Mouse (Mus musculus): ENCODE results near the gene Zmym1. TPM values are rescaled to one million over a fixed set of nuclear protein-coding genes. Genes with fewer than 3 reads are reported as not detected.
A peak's percentile ranks its signal among the peaks of the same experiment; 100 is the strongest.

Gene Zmym1
- total and polyA plus RNA-seq, 3 experiments = 3.7 to 30.6 (median 26.3) TPM

GRCm38 (mm10) chr4:127037908-127038827 is 22.8 kb downstream of the Zmym1 start:
- Histone ChIP-seq H3K4me3 (ENCODE audit: low read depth, low read length) (no peak overlapping the region), H3K36me3 (replicated peaks) (peaks cover 78% of the 10 kb centered on the region), H3K4me1 (ENCODE audit: insufficient read depth, low read depth, low read length) (peaks cover 6% of the 10 kb centered on the region; the same call in 1 of the 2 replicates), H3K27me3 (ENCODE audit: insufficient read depth, low read length) (no peaks in the 10 kb centered on the region), H3K9me3 (replicated peaks) (no peaks in the 10 kb centered on the region)
- ATAC-seq (ENCODE audit: extremely low read depth, insufficient number of reproducible peaks, low FRiP score, poor library complexity, severe bottlenecking) (peak; percentile 35; the same call in 1 of the 2 replicates), DNase-seq (ENCODE audit: low spot score) (no peak)
- peak; percentile 69; the same call in 1 of the 2 replicates for TF ChIP-seq POLR2AphosphoS5 (IDR thresholded peaks at IDR 0.05; ENCODE audit: insufficient replicate concordance, low read depth, low read length)
- no peak for TF ChIP-seq CTCF (IDR thresholded peaks at IDR 0.05; ENCODE audit: low read depth, low read length)

DNA sequence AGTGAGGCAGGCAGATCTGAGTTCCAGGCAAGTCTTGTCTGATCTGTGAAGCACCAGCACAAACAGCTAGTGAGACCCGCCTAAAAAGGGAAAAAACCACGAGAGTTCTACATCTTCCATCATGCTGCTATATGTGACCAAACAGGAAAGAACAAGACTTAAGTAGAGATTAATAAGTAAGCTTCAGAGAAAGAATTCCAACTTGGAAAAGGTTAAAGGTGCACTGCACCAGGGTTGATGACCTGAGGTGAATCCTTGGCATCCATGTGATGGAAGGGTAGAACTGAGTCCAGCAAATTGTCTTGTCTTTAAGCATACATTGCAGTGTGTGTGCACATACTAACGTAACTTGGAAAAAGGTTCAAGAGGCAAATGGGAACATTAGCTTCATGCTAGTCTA is 23.8 kb downstream of the Zmym1 start:
- Histone ChIP-seq H3K36me3 (replicated peaks) (peaks cover 84% of the 10 kb centered on the region), H3K27me3 (ENCODE audit: insufficient read depth, low read length) (no peaks in the 10 kb centered on the region), H3K9me3 (replicated peaks) (no peaks in the 10 kb centered on the region), H3K4me3 (ENCODE audit: low read depth, low read length) (no peak overlapping the region), H3K4me1 (ENCODE audit: insufficient read depth, low read depth, low read length) (peaks cover 14% of the 10 kb centered on the region)
- ATAC-seq (ENCODE audit: extremely low read depth, insufficient number of reproducible peaks, low FRiP score, poor library complexity, severe bottlenecking) (no peak), DNase-seq (ENCODE audit: low spot score) (no peak)
- TF ChIP-seq TAL1 (conservative IDR thresholded peaks at IDR 0.05; ENCODE audit: low read depth, low read length) (no peak), POLR2AphosphoS5 (IDR thresholded peaks at IDR 0.05; ENCODE audit: insufficient replicate concordance, low read depth, low read length) (no peak), GATA2 (IDR thresholded peaks at IDR 0.05; ENCODE audit: borderline replicate concordance, low read depth, low read length) (no peak), GATA1 (IDR thresholded peaks at IDR 0.05; ENCODE audit: borderline replicate concordance, low read length) (no peak), CTCF (IDR thresholded peaks at IDR 0.05; ENCODE audit: low read depth, low read length) (no peak)

DNA sequence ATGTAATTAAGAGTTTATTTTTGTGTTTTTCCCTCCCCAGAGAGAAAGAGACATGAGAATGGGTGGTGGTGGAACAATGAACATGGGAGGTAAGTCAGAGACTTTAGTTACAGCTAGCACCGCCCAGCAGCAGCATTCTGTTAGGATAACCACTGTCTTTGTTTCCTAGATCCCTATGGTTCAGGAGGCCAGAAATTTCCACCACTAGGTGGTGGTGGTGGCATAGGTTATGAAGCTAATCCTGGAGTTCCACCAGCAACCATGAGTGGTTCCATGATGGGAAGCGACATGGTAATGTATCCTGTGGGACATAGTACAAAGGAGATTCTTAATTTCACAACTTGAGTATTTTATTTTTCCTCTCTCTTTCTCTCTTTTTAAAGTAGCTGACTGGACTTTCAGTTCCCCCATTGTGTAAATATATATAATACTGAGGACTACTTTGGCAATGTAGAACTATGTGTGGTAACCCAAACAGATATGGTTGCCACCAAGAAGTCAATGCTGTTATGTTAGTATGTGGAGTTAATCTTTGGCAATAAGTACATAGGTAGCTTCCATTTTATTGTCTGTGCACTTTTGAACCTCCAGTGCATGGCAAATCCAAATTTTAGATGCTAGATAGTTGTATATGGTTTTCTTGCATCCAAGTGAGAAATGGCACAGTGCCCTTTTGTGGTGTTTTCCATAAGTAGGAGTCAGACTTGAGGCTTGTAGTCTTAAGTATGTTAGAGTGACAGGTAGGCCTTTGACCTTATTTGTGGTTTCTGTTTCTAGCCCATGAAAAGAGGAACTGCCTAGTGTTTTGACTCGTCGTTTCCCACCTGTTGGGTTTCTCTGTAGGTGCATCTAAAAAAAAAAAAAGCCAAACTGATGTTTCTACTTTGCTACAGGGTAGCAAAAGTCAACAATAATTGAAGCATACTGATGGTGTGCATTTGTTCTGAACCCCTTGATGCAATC is 33.4 kb downstream of the Zmym1 start:
- ATAC-seq (ENCODE audit: extremely low read depth, insufficient number of reproducible peaks, low FRiP score, poor library complexity, severe bottlenecking) (no peak), DNase-seq (ENCODE audit: low spot score) (no peak)
- TF ChIP-seq GATA2 (IDR thresholded peaks at IDR 0.05; ENCODE audit: borderline replicate concordance, low read depth, low read length) (no peak), CTCF (IDR thresholded peaks at IDR 0.05; ENCODE audit: low read depth, low read length) (0 out of 2 replicates have a peak, but pooled peaks have one; percentile 14)
- H3K27me3 ChIP-seq (ENCODE audit: insufficient read depth, low read length) = no peaks in the 10 kb centered on the region
- no peak overlapping the region; the same call in 1 of the 2 replicates for H3K4me3 ChIP-seq (ENCODE audit: low read depth, low read length)
- H3K4me1 ChIP-seq (ENCODE audit: insufficient read depth, low read depth, low read length) = peaks cover 57% of the 10 kb centered on the region
- H3K36me3 ChIP-seq (replicated peaks) = peaks cover 96% of the 10 kb centered on the region
- no peaks in the 10 kb centered on the region for H3K9me3 ChIP-seq (replicated peaks)

- no peak for TF ChIP-seq CTCF (IDR thresholded peaks at IDR 0.05; ENCODE audit: low read depth, low read length)
- Histone ChIP-seq H3K4me3 (ENCODE audit: low read depth, low read length) (peak overlapping the region; percentile 33; the same call in 1 of the 2 replicates), H3K9me3 (replicated peaks) (no peaks in the 10 kb centered on the region), H3K36me3 (replicated peaks) (peaks cover 96% of the 10 kb centered on the region), H3K4me1 (ENCODE audit: insufficient read depth, low read depth, low read length) (peaks cover 53% of the 10 kb centered on the region), H3K27me3 (ENCODE audit: insufficient read depth, low read length) (no peaks in the 10 kb centered on the region)
- ATAC-seq (ENCODE audit: extremely low read depth, insufficient number of reproducible peaks, low FRiP score, poor library complexity, severe bottlenecking) (no peak), DNase-seq (ENCODE audit: low spot score) (no peak)
Observed at GRCm38 (mm10) chr4:127026826-127027225, 34.1 kb downstream of the Zmym1 start.

DNA sequence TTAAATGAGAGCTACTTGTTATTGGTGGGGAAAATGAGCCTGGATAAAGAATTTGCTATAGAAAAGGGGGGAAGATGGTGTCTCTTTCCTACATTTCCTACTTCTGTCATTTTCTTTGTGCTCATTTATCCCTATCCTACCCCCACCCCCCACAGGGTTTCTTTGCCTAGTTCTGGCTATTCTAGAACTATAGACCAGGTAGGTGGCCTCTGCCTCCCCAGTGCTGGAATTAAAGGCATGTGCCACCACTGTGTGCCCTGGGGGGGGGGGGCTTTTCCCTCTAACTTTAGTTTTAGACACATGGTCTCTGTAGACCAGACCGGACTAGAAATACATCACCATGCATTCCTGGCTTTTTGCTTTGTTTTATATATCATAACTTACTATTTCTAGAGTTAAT is 36.7 kb downstream of the Zmym1 start:
- peaks cover 71% of the 10 kb centered on the region for H3K36me3 ChIP-seq (replicated peaks)
- no peak for ATAC-seq (ENCODE audit: extremely low read depth, insufficient number of reproducible peaks, low FRiP score, poor library complexity, severe bottlenecking)
- peaks cover 47% of the 10 kb centered on the region for H3K4me1 ChIP-seq (ENCODE audit: insufficient read depth, low read depth, low read length)
- no peak for DNase-seq (ENCODE audit: low spot score)
- TF ChIP-seq CTCF (IDR thresholded peaks at IDR 0.05; ENCODE audit: low read depth, low read length) (no peak), POLR2AphosphoS5 (IDR thresholded peaks at IDR 0.05; ENCODE audit: insufficient replicate concordance, low read depth, low read length) (no peak), TAL1 (conservative IDR thresholded peaks at IDR 0.05; ENCODE audit: low read depth, low read length) (no peak)
- peak overlapping the region; percentile 92 for H3K4me3 ChIP-seq (ENCODE audit: low read depth, low read length)
- no peaks in the 10 kb centered on the region for H3K9me3 ChIP-seq (replicated peaks)
- H3K27me3 ChIP-seq (ENCODE audit: insufficient read depth, low read length) = no peaks in the 10 kb centered on the region

- H3K36me3 ChIP-seq (replicated peaks) = peaks cover 63% of the 10 kb centered on the region
- DNase-seq (ENCODE audit: low spot score) = no peak
- peak overlapping the region; percentile 92 for H3K4me3 ChIP-seq (ENCODE audit: low read depth, low read length)
- peaks cover 42% of the 10 kb centered on the region for H3K4me1 ChIP-seq (ENCODE audit: insufficient read depth, low read depth, low read length)
- H3K9me3 ChIP-seq (replicated peaks) = no peaks in the 10 kb centered on the region
- no peaks in the 10 kb centered on the region for H3K27me3 ChIP-seq (ENCODE audit: insufficient read depth, low read length)
- no peak for ATAC-seq (ENCODE audit: extremely low read depth, insufficient number of reproducible peaks, low FRiP score, poor library complexity, severe bottlenecking)
- no peak for TF ChIP-seq POLR2AphosphoS5 (IDR thresholded peaks at IDR 0.05; ENCODE audit: insufficient replicate concordance, low read depth, low read length)
- TF ChIP-seq GATA1 (IDR thresholded peaks at IDR 0.05; ENCODE audit: borderline replicate concordance, low read length) = no peak
- TF ChIP-seq CTCF (IDR thresholded peaks at IDR 0.05; ENCODE audit: low read depth, low read length) = no peak
- no peak for TF ChIP-seq TAL1 (conservative IDR thresholded peaks at IDR 0.05; ENCODE audit: low read depth, low read length)
- no peak for TF ChIP-seq GATA2 (IDR thresholded peaks at IDR 0.05; ENCODE audit: borderline replicate concordance, low read depth, low read length)
Observed at GRCm38 (mm10) chr4:127023201-127023600, 37.8 kb downstream of the Zmym1 start.
